Mouse (Mus musculus) heart, adult 9 months (tissue): ENCODE data around the gene Commd7.

Experiments used
- DNase-seq, 2 experiments: peaks; one replicate each; pipeline ENCODE4 v3.0.0; 2022; ENCODE audit warnings: low spot score in 2 of 2

The Commd7 gene

DNA sequence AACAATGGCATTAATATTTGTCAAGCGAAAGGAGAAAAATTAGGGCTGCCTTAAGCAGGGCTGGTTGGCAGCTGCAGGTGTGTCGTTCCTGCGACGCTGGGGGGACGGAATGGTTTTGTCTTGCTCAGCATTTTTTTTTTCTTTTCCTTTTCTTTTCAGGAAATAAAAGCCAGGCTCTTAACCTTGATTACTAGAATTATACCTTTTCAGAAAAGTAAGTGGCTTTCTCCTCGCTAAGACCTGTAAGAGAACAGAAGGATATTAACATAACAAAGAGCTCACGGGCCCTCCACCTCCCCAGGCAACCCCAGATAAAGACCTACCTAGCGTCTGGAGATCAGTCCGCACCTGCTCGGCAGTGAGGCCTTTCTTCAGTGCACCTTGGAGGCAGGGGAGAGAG lies 10.1 kb downstream of the Commd7 start:
- no peak for DNase-seq

DNA sequence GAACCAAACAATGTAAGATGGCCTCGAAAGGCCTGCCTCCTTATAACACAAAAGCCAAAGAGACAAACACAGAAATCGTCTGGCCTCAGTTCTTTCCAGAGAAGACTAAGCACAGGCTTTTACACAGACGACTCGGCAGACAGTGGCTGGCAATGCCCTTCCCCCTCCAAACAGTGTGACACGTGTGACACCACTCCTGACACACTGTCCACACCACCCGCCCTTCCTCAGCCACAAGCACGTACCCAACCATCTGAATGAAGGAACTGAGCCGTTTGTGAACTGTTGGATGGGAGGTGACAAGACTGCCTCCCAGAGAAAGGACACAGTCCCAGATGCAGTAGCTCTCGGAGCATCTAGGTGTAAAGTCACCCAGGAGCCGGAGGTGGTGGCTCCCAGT lies 13.7 kb downstream of the Commd7 start:
- no peak for DNase-seq

DNA sequence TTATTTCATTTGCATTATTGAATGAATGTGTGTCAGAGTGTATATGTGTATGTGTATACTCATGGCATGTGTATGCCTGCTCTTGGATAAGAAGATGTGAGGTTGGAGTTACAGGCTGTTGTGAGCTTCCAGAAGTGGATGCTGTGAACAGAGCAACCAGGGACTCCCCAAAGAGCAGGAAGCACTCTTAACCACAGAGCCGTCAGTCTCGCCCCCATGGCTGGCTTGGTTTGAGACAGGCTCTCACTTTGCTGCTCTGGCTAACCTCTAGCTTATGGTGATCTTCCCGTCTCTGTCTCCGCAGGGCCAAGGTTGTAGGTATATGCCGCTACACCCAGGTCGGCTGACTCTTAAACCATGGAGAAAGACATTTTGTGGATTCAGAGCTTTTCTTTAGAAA lies 14.1 kb downstream of the Commd7 start:
- no peak for DNase-seq

DNA sequence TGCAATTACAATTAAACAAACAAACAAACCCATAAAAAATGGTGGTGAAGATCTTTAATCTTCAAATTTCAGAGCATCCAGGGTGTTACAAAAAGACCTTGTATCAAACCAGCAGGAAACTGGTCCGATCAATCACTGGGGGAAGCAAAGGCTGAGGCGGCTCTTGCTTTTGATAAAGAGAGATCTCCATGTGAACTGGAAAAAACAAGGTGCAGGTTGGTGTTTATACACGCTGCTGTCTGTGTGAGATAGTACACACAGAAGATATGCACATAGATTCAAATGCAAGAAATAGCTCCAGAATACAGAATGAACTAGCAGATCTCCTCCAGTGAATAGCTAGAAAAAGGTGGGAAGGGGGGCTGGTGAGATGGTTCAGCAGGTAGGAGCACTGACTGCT lies 15.7 kb downstream of the Commd7 start:
- DNase-seq = no peak

DNA sequence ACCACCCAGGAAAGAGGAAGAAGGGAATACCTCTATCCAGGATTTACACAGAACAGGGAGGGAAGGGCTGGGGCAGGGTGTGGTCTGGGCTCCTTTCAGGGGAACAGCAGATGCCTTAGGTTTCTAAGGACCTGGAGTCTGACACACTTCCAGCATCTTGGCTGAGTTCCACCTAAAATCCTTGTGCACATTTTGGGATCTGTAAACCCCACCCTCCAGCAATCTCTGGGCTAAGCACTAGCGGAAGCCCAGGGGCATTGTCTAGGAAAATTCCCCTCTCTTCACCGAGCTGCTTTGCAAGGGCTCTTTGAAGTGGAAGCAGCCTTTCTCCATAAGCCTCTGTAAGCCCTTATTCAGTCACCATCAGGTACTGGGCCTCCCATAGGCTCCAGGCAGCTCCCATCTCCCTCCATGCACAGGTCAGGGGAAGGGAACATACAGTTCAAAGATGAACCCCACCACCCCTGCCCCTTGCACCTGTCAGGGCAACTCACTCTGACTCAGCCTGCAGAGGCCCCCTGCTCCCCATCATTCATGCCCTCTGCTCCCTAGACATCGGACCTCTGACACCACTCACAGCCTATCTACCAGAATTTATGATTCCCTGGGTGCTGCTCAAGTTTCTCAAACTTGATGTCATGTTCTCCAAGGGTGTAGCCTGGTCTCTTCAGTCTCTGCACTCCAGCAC lies 19.8 kb downstream of the Commd7 start:
- DNase-seq = peak; percentile 17 to 32

DNA sequence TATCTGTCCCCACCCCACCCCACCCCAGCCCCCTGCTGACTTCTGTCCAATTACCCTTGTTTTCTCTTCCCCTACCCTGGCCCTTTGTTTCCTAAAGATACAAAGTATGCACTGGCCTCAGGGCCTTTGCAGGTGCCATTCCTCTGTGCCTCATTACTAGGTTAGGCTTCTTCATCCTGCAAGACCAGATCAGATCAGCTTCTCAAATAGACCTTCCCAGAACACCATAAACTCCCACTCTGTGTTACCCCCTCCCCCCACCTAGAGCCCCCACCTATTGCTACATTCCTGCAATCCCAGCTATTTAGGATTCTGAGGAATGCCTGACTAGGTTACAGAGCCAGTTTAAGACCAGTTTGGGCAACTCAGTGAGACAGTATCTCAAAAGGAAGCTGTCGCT lies 20.8 kb downstream of the Commd7 start:
- DNase-seq = no peak

DNA sequence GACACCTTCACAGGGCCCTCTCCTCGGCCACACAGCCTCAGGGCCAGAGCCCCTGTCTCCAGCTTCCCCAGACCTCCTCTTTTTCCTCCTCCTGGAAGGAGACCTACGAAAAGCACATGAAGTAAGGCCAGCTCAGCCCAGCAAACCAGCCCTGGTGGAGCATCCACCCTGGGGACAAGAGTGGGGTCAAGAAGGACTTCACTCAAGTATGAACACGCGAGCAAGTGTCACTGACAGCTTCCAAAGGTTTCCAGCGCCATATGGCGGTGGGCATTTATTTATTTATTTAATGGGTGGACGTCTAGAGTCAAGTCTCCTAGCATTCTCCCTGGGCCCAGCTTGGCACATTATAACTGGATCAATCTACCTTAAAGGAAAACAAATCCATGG lies 21.3 kb downstream of the Commd7 start:
- no peak for DNase-seq

DNA sequence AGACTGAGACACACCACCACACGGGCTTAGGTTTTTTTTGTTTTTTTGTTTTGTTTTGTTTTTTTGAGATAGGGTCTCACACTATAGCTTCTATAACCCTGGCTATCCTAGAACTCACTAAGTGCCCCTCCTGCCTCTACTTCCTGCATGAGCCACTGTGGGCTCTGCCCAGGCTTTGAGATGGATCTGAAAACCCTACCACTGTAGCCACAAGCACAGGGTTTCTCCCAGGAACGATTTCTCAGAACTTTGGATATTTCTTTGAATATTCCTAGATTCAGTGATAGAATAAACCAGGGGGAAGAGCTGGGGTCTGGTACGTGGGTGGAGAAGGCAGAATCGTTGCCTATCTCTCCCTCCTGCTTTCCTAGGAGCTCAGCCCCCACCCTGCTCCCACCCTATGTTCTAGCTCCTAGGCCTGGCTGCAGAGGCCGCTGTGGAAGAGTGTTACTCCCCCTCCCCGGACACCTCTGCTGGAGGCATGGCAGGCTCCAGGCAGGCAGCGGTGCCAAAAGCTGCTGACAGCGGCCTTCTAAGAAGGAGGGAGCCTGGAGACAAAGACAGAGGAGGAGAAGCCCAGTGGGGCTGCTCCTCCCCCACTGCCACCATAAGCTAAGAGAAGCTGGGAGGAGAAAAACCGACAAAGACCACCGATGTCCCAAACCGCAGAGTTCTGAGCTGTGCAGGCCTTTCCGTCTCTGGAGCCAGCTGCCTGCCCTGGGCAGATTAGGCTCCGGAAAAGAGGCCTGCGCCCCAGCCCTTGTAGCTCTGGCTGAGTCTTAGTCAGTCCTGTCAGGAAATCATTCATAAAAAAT lies 21.9 kb downstream of the Commd7 start:
- no peak for DNase-seq

DNA sequence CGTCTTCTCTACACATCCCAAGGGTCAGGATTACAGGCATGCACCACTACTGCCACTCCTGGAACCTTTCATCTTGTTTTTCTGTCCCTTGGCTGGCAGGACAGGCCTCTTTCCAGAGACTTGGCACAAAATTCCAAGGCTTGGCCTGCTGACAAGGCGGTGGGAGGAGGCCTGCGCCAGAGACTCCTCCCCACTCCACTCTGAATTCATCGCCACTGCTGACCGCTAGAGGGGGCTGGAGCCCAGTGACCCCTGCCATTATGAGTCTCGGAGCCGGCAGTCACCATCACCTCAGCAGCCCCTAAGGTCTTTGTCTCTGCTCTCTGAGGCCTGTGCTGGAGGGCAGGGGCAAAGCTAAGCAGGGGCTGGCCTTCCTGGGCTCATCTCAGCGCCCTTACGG lies 23.0 kb downstream of the Commd7 start:
- peak; percentile 69 to 83 for DNase-seq

DNA sequence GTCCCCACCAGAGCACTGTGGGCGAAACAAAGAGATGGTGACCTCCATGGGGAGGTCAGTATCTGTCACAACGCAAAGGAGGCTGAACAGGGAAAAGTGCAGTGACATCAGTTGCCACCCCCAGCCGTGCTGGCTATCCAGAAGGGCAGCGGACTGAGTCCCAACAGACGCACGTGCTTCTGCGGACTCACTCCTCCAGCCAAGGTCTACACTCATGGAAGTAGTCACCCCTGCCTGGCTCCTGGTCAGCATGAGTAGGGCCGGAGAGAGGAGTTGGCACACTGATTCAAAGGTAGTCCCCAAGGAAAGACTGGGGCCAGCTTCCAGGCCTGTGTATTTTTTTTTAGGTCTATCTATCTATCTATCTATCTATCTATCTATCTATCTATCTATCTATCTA lies 23.5 kb downstream of the Commd7 start:
- no peak for DNase-seq

DNA sequence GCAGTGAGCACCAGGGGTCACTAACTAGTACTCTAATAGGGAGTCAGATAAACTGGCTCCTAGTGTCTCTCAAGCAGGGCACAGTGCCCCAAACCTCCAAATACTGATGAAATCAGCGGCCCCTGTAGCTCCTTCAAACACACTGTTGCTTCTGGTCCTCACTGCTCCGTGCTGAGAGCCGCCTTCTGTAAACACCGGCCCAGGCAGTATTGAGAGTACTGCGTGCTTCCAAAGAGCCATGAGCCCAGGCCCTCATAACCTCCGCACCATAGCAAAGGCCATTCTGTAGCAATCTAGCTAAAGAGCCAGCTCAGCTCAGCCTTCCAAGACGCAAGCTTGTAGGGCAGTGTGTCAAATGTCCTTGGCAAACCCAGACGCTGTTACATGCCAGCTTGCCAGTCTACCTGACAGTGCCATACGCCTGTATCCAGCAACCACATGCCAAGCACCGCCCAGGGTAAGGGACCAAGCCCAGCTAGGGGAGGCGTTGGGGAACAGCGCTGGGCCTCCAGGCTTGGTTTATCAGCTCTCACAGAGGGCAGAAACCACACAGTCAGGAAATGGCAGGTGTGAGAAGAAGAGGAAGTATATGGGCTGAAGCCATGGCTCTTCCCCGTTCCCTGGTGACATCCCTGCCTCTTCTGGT lies 24.6 kb downstream of the Commd7 start:
- DNase-seq = peak; percentile 44 to 46

DNA sequence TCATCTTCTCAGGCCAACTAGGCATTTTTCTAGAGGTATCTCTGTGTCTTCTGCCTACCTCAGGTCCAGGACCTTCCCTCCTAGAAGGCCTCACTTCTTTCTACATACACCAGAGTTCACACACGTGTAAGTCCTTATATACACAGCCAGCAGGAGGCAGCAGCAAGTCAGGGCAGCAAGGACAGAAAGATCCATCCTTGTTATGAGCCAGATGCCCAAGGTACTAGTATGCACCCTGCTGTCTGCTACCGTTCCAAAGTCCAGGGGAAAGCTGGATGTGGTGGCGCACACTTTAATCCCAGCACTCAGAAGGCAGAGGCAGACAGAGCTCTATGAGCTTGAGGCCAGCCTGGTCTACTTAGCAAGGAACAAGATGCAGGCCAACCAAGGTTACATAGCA lies 26.2 kb downstream of the Commd7 start:
- no peak for DNase-seq

DNA sequence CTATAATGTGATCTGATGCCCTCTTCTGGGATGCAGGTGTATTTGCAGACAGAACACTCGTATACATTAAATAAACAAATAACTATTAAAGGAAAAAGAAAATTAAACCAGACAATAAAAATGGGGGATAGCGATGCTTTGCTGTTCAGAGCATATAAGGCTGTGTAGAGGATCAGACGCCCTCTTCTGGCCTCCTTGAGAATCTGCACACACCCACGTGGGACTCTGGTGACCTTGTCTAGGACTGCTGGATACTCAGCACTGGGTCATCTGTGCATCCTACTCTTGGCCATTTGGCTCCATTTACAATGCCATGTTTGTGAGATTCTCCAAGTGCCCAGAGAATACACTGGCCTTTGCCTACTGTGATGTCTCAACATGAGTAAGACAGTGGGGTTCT lies 28.9 kb downstream of the Commd7 start:
- no peak for DNase-seq

DNA sequence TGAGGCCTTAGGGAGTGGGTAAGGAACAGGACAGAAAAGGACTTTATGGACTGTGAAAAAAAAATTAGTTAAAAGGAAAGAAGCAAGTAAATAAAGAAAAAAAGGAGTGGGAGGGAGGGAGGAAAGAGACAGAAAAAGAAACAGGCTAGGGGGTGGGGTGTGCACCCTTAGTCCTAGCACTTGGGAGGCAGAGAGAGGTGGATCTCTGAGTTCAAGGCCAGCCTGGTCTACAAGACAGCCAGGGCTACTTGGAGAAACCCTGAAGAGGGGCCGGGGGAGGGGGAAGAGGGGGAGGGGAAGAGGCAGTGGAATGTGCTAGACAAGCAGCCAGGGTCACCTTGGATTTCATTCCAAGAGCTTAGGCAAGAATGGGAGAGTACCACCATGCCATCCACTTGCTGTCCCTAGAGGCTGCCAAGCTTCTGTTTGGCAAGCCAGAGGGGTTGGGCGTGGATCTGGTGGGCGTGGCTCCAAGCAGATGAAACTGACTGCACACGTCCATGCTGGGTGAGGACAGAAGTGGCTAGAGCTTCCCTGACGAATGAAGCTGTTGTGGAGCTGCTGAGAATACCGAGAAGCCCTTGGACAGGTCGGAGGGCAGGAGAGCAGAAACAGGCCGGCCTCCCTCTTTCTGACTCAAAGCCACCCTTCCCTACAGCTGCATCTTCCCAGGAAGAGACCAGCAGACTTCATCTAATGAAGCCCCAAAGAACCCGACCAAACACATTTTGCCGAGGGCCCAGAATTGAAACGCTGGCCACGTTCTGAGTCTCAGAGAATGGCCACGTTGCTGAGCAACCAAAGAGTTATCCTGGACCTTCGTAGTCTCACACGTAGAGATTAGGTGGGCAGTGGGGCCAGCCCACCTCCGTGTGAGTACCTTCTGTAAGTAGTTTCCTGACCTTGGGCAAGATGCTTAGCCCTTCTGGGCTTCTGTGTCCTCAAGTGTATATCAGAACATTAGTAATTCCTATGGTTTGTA lies 31.6 kb downstream of the Commd7 start:
- peak; percentile 49 to 50 for DNase-seq

DNA sequence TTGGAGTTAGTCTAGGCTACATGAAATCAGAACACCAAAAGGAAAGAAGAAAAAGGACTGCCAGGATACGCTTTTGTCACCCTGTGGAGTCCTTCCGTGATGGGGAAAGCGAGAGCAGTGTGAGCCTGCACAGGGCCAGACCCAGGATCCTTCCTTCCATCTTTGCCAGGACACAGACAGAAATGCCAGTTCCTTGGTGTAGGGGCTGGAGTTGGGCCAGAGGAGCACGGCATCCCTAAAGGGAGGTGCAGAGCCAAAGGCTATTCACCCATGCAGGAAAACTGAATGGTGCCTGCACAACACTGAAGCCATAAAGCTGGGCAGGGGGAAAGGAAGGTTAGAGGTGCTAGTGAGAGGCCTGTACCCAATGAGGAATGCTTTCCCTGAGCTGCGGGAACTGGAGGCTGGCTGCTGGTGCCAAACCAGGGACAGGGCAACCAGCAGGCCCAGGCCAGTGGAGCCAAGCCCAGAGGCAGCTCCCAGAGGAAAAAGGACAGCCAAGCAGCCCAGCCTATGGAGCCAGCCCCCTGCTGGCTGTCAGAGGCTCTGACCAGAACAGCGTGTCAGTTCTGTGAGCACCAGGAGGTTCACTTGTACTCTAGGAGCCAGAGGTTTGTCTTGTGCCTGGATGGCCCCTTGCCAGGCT lies 32.4 kb downstream of the Commd7 start:
- DNase-seq = peak; percentile 43 to 49

DNA sequence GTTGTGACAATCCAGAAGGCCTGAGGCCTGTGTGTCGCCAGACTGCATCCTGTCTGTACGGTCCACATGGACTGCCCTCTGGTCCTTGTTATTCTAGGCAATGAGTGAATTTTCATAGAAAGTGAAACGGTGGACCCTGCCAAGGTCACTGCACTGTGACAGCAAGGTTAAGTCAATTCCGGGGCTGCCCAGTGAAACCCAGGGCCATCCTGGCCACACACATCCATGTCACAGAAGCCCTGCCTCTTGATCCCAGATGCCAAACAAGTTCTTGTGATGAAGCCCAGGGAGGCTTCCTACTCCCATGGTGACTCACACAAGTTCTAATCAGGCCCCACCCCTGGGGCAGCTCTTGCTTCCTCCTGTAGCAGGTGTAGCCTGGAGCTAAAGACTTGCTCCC lies 35.0 kb downstream of the Commd7 start:
- no peak for DNase-seq

DNA sequence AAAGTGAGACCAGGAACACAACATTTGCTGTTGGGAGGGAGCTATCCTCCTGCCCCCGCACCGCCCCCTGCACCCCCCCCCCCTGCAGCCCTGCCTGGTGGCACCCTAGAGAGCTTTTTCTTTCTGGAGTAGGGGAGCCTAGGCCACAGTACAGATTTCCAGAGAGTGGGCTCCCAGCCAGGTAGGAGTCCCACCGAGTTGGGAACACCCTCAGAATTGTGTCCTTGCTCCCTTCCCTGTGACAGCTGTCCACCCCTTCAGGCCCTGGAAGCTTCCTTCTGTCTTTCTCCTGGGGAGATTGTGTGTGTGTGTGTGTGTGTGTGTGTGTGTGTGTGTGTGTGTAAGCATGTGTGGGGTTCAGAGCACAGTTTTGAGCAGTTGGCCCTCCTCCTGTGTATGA lies 35.6 kb downstream of the Commd7 start:
- no peak for DNase-seq

DNA sequence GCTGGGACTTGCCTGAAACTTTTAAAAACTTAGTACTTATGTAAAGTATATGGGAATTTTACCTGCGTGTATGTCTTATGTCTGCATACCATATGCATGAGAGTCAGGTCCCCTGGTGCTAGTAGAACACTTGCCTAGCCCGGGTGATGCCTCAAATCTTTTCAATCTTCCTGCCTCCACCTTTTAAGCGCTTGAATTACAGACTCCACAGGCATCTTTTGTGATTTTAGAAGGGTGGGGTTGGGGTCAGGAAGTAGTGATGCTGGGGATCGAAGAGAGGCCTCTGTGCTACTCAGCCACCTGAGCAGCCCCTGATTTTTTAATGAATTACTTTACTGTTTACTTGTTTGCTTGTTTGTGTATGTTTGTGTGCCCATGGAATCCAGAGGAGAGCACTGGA lies 37.6 kb downstream of the Commd7 start:
- no peak for DNase-seq

DNA sequence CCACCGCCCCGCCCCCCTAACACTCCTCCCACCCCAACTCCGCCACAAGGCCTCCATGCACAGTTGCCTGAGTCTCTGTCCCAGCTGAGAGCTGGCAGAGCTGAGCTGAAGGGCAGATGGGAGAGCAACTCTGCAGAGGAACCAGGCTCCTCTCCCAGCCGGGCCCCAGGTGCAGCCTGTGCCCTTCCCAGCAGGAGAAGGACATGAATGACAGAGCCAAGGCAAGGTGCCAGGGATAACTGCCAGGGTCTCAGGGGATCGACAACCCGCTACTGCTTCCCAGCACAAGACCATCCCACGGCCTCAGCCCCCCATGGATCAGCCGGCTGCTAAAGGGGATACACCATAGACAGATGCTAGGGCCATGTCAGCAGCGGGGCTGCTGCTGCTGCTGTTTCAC lies 39.4 kb downstream of the Commd7 start:
- no peak for DNase-seq

DNA sequence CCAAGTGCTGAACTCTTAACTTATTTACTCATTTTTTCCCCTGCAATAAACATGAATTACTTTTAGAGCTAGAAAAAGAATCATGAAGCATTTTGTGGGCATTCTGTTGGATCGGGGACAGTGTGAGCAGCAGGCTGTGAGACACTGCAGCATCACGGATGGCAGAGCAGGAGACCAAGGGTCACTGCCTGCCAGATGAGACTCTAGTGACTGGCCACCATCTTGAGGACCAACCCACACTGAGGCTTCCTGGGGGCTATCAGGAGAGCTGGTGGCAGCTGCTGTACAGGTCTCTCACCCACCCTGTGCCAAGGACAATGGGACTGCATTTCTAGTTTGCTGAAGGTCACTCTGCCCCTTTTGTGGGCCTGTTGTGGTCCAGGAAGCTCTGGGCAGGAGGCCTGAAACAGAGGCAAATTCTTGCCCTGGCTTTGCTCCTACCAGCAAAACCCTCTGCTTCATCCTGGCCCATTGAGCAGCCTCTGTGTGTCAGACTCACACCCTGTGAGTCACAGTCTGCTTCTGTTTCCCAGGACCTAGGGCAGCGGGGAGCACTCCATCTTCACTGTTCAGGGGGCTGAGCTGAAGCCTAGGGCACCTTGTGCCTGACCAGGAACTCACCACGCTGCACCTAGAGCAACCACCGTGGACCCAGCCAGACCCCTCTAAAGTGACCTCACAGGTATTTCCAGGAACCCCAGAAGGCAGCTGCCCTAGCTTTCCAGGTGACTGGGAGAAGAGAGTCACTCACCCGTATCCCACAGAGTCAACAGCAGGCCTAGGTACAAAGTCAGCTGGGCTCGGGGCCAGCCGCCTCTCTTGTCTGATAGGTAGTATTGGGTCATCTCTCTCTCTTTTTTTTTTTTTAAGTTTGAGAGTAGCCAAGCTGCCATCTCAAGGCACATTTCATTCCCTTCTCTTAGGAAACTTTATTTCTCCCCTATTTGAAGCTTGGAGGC lies 40.2 kb downstream of the Commd7 start:
- no peak for DNase-seq
